Mouse (Mus musculus) limb, embryonic 12.5 days (tissue): ENCODE measurements around the gene Prss35. TPM values are rescaled to one million over a fixed set of nuclear protein-coding genes. Genes with fewer than 3 reads are reported as not detected.

Source experiments
- ATAC-seq: fragments of 200-750 bp; cut with Nextera tagmentation; 2 replicates; pipeline ENCODE4 v1.8.0; 2017; ENCODE audit warnings: low read depth, moderate TSS enrichment; ENCODE audit not compliant: insufficient number of reproducible peaks, insufficient read depth, low FRiP score, low TSS enrichment
- H3K27ac ChIP-seq: fragments of 300-500 bp; sonication (generic); 2 replicates; pipeline ENCODE4 v1.5.1; 2016; ENCODE audit warnings: mild to moderate bottlenecking, moderate library complexity
- H3K27me3 ChIP-seq: fragments of 300-500 bp; sonication (generic); 2 replicates; pipeline ENCODE4 v1.6.1; 2016; ENCODE audit warnings: mild to moderate bottlenecking, moderate library complexity
- H3K36me3 ChIP-seq: fragments of 300-500 bp; sonication (generic); 2 replicates; pipeline ENCODE4 v1.6.1; 2016; ENCODE audit warnings: mild to moderate bottlenecking, moderate library complexity
- H3K4me1 ChIP-seq: fragments of 300-500 bp; sonication (generic); replicated peaks from 2 replicates; pipeline ENCODE4 v1.6.1; 2016
- H3K4me2 ChIP-seq: fragments of 300-500 bp; sonication (generic); 2 replicates; pipeline ENCODE4 v1.6.1; 2016; ENCODE audit warnings: mild to moderate bottlenecking, moderate library complexity
- H3K4me3 ChIP-seq: fragments of 300-500 bp; sonication (generic); replicated peaks from 2 replicates; pipeline ENCODE4 v1.5.1; 2016; ENCODE audit warnings: mild to moderate bottlenecking
- H3K9ac ChIP-seq: fragments of 300-500 bp; sonication (generic); replicated peaks from 2 replicates; pipeline ENCODE4 v1.6.1; 2016; ENCODE audit warnings: mild to moderate bottlenecking, moderate library complexity
- H3K9me3 ChIP-seq: fragments of 300-500 bp; sonication (generic); 2 replicates; pipeline ENCODE4 v1.6.1; 2016; ENCODE audit warnings: mild to moderate bottlenecking, moderate library complexity
- WGBS: fragments of 180-500 bp; shearing (Covaris S2); methylation state at CpG from one replicate; pipeline ENCODE4 v1.1.7; 2016; 5-methylcytosine and 5-hydroxymethylcytosine counted together
- polyA plus RNA-seq: library from polyadenylated mRNA; unstranded; fragments of >200 nt; fragmentation: Nextera tagmentation; extraction: Ambion mirVana; gene quantifications from 2 replicates; pipeline ENCODE4 v1.2.1, GENCODE M21; 2016

The Prss35 gene
- polyA plus RNA-seq: 14.6 and 16.5 TPM in 2 replicates

DNA sequence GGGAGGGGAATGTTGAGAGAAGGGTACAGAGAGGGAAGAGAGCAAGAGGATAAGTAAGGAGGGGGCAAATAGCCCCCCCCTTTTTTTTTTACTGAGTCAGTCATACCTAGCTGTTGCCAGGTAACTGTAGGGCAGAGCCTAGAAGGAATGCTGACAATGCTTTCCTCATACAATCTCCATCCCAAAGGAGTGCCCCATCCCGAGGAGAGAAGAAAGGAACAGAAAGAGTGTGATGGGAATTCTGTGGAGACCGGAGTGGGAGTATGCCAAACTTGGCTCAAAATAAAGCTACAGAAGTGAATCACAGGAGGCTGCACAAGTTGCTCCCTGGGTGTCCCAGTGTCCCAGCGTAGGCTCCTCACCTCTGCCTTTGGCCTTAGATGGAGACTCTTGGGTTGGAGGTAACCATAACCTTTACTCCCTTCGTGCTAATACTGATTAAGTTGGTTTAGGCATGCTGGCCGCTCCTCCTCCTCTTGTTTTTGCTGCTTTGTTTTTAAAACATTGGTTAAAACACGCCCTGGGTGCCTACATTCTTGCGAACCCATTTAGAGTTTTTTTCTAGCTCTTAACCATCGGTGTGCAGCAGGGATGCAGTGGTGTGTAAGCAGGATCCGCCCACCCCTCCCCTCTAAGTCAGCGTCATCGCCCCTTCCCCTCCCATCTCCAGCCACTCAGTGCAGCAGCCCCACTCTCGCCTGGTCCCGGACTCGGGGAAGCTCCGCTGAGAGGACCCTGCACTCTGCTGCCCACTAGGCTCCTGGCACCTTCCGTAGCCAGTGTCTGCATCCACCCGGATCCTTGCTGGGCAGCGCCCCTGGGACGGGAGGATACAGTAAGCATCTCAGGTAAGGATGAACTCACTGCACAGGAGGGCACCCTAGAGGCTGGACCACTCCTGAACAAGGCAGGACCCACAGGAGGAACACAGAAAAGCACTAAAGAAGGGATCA lies at the start of gene Prss35:
Gene Prss35 (plus strand): TSS at position 691 of the 953 bp plus-strand sequence.
- peak; percentile 83; the same call in 1 of the 2 replicates for ATAC-seq
- H3K36me3 ChIP-seq: no peaks in the 10 kb centered on the region
- no peaks in the 10 kb centered on the region for H3K9me3 ChIP-seq
- H3K4me3 ChIP-seq: peak within 1 kb of the TSS; percentile 46
- peak within 1 kb of the TSS; percentile 74 for H3K4me2 ChIP-seq
- H3K27ac ChIP-seq: peak within 1 kb of the TSS; percentile 62; the same call in 1 of the 2 replicates
- peak within 1 kb of the TSS; percentile 59 for H3K9ac ChIP-seq
- H3K4me1 ChIP-seq: peaks cover 16% of the 10 kb centered on the region
- H3K27me3 ChIP-seq: peaks cover 6% of the 10 kb centered on the region; the same call in 1 of the 2 replicates
- WGBS: 4% methylated on average over 19 of the region's 19 CpGs

DNA sequence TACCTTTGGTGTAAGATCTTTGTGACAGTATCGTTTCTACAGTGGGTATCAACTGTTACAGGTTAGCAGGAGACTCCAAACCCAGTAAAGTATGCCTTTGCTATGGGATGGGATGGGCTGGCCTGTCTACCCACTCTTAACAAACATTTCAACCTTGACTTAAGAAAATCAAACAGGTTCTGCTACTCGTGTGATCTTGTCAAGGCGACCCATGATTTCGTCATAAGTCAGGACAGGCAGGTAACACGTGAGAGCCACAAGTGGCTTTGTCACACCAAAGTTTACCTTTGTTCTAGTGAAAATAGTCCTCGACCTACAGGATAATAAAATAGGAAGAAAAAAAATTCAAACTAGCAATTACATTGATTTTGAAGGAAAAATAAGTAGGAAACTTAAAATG lies 49.5 kb upstream of the Prss35 start:
- Histone ChIP-seq H3K27ac (no peak overlapping the region), H3K36me3 (no peaks in the 10 kb centered on the region), H3K9ac (no peak overlapping the region), H3K4me2 (no peak overlapping the region), H3K4me3 (no peak overlapping the region), H3K9me3 (no peaks in the 10 kb centered on the region), H3K4me1 (0 out of 2 replicates have a peak, but pooled peaks cover 3% of the 10 kb centered on the region), H3K27me3 (no peaks in the 10 kb centered on the region; the same call in 1 of the 2 replicates)
- WGBS: 89% methylated on average over 6 of the region's 6 CpGs
- ATAC-seq: no peak

DNA sequence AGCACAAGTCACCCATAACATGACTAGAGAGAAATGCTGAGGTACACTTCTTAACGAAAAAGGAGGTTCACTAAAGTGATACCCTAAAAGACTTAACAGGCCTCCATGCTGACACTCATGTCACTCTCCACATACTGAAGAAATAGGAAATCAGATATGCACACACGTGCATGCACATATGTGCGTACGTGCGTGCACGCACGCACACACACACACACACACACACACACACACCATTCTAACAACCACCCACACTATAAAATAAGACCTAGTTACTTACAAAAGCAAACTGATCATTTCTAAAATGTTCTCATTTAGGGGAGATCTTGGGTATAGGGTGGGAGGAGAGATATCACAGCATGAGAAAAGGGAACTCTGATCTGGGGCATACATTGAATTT lies 48.8 kb upstream of the Prss35 start:
- WGBS: 92% methylated on average over 7 of the region's 7 CpGs
- peak overlapping the region; percentile 78 for H3K4me2 ChIP-seq

DNA sequence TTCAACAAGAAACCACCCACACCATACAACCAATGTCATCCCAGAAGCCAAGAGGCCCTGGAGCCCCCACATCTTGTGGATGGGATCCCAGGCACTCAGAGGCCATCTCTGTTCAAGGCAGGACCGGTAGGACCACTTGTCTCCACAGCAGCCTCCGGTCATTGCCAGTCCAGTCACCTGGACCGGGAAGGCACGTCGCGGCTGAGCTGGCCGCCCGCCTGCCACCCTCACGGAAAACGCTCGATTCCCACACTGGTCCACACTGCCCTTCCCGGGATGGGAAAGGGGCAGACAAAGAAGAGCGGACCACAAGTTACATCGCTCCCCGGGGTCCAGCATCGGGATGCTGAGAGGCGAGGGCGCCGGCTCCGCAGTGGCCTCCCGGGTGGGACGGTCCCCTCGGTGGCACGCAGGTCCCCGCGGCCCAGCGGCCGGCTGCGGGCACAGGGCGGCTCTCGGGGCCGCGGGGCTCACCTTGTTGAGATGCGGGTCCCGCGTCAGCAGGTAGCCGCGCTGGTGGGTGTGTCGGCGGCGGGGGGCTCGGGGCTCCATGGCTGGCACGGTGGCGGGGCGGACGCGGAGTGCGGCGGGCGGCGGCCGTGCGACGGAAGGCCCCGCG lies 48.1 kb upstream of the Prss35 start:
- Histone ChIP-seq H3K36me3 (no peaks in the 10 kb centered on the region), H3K4me1 (peaks cover 3% of the 10 kb centered on the region; the same call in 1 of the 2 replicates), H3K9ac (peak overlapping the region; percentile 81), H3K27ac (peak overlapping the region; percentile 35; the same call in 1 of the 2 replicates), H3K4me2 (peak overlapping the region; percentile 78), H3K27me3 (no peaks in the 10 kb centered on the region; the same call in 1 of the 2 replicates), H3K4me3 (peak overlapping the region; percentile 73), H3K9me3 (no peaks in the 10 kb centered on the region)
- ATAC-seq: peak; percentile 58; the same call in 1 of the 2 replicates
- 0% methylated on average over 41 of the region's 56 CpGs for WGBS

More for the DNA sequence above, 48.8 kb upstream of the Prss35 start:
- H3K27ac ChIP-seq: no peak overlapping the region
- H3K27me3 ChIP-seq: no peaks in the 10 kb centered on the region; the same call in 1 of the 2 replicates
- H3K9ac ChIP-seq: no peak overlapping the region
- H3K4me3 ChIP-seq: no peak overlapping the region; the same call in 1 of the 2 replicates
- ATAC-seq: no peak
- H3K9me3 ChIP-seq: no peaks in the 10 kb centered on the region
- H3K36me3 ChIP-seq: no peaks in the 10 kb centered on the region
- 0 out of 2 replicates have a peak, but pooled peaks cover 3% of the 10 kb centered on the region for H3K4me1 ChIP-seq

DNA sequence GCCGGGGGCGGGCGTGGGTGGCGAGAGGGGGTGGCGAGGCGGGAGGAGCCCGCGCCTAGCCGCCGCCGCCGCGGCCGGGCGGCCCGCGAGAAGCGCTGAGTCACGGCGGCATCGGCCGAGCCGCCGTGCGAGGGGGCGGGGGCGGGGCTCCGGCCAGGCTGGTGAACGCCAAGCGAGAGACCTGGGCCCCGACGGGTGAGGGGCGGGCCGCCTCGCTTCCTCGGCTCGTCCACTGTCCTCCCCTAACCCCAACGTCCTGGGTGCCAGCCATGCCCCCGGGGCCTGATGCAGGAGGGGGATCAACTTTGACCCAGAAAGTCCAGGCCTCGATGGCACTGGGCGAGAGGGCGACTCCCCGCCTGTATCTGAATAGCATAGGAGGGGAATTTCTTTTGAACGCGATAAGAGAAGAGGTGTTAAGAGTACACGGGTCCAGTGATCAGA lies 47.6 kb upstream of the Prss35 start, which contains the start of gene Me1:
Gene Me1 (minus strand): TSS at position 136 of the 444 bp plus-strand sequence.
- H3K4me2 ChIP-seq: peak within 1 kb of the TSS; percentile 78

DNA sequence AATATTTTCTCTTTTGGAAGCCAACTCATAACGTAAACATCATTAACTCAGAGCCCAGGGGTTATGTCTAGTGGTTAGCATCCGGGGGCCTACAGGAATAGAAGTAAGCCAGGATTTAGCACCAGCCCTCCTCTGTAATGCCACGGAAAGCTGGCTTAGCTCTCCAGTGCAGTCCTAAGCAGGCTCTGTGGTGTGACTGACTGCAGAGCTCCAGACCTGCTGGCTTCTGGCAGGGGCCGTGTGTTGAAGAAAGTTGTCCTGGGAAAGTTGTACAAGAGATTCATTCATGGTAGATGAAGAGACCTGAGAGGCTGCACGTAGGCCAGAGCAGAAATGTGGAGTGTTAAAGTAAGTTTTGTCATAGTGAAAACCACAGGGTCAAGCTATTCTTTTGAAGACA lies 42.2 kb upstream of the Prss35 start:
- H3K4me1 ChIP-seq: peaks cover 4% of the 10 kb centered on the region; the same call in 1 of the 2 replicates
- WGBS: 26% methylated on average over 5 of the region's 5 CpGs
- 0 out of 2 replicates have a peak, but pooled peaks have one; percentile 50 for ATAC-seq
- no peaks in the 10 kb centered on the region for H3K27me3 ChIP-seq
- H3K4me2 ChIP-seq: no peak overlapping the region
- H3K4me3 ChIP-seq: no peak overlapping the region
- H3K27ac ChIP-seq: peak overlapping the region; percentile 51
- H3K9me3 ChIP-seq: no peaks in the 10 kb centered on the region
- no peak overlapping the region for H3K9ac ChIP-seq
- H3K36me3 ChIP-seq: no peaks in the 10 kb centered on the region

More for the DNA sequence above, 47.6 kb upstream of the Prss35 start, which contains the start of gene Me1:
- Histone ChIP-seq H3K27me3 (no peaks in the 10 kb centered on the region; the same call in 1 of the 2 replicates), H3K9ac (peak within 1 kb of the TSS; percentile 81), H3K4me1 (peaks cover 3% of the 10 kb centered on the region; the same call in 1 of the 2 replicates), H3K4me3 (peak within 1 kb of the TSS; percentile 73), H3K9me3 (no peaks in the 10 kb centered on the region), H3K27ac (peak within 1 kb of the TSS; percentile 35; the same call in 1 of the 2 replicates), H3K36me3 (no peaks in the 10 kb centered on the region)
- peak; percentile 74; the same call in 1 of the 2 replicates for ATAC-seq
- under 1% methylated on average over 37 of the region's 46 CpGs for WGBS

DNA sequence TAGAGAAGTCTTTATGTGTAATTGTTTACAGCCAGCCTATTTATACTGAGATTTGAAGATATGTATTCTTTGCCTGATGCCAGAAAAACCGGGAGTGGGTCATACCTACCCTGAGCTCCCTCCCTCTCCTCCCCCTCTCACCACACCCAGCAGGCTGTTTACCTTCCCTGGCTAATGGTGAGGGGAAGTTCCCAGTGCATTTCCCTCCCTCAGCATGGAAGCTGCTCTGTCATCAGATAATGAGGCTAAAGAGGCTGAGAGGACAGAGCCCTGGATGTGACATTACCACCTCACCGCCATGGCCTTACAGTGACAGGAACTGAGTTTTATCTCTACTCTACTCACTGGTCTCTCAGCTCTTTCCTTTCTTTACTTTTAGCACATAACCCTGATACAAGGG lies 41.6 kb upstream of the Prss35 start:
- H3K4me3 ChIP-seq: no peak overlapping the region
- no peaks in the 10 kb centered on the region for H3K9me3 ChIP-seq
- H3K4me1 ChIP-seq: peaks cover 4% of the 10 kb centered on the region; the same call in 1 of the 2 replicates
- no peak overlapping the region for H3K4me2 ChIP-seq
- WGBS: 32% methylated on average over 2 of the region's 2 CpGs
- no peaks in the 10 kb centered on the region for H3K27me3 ChIP-seq
- no peaks in the 10 kb centered on the region for H3K36me3 ChIP-seq
- ATAC-seq: no peak
- peak overlapping the region; percentile 71 for H3K27ac ChIP-seq
- no peak overlapping the region for H3K9ac ChIP-seq

DNA sequence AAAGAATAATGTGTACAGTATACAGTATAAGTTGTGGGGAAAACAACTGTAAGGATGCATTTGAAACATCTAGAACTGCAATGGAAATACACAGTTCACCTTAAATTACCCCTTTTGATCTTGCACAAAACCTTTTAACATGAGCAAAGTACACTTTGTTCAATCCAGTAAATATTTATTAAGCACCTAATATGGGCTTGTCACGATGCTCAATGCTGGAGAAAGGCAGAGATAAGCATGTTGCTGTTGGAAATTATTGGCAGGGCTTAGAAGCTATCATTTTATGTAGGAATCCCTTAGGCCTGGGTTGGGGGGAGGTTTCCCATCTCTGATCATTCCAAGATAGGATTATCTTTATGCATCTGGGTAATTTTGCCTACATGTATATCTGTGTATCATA lies 36.0 kb upstream of the Prss35 start:
- WGBS: 77% methylated on average over 1 of the region's 1 CpGs
- Histone ChIP-seq H3K27me3 (no peaks in the 10 kb centered on the region), H3K27ac (no peak overlapping the region), H3K36me3 (no peaks in the 10 kb centered on the region), H3K9me3 (no peaks in the 10 kb centered on the region), H3K4me3 (no peak overlapping the region), H3K4me1 (no peaks in the 10 kb centered on the region), H3K4me2 (no peak overlapping the region), H3K9ac (no peak overlapping the region)
- ATAC-seq: no peak

DNA sequence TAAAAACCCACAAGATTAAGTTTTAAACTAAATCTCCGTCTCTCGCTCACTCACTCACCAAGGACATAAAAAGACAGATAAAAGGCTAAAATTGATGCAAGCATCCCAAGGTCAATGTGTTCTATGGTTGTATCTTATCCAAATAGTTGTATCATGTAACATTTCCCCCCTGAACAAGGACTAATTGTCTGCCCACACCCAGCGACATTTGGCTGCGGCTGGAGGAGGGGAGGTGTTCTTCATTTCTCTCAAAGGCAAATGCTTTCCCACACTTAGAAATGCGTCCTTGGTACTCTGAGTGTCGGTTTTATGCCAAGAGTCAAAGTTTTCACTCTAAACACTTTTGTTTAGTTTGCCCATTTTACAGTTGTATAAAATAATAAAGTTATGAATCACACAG lies 34.5 kb upstream of the Prss35 start:
- no peaks in the 10 kb centered on the region for H3K36me3 ChIP-seq
- WGBS: 73% methylated on average over 6 of the region's 6 CpGs
- no peak for ATAC-seq

DNA sequence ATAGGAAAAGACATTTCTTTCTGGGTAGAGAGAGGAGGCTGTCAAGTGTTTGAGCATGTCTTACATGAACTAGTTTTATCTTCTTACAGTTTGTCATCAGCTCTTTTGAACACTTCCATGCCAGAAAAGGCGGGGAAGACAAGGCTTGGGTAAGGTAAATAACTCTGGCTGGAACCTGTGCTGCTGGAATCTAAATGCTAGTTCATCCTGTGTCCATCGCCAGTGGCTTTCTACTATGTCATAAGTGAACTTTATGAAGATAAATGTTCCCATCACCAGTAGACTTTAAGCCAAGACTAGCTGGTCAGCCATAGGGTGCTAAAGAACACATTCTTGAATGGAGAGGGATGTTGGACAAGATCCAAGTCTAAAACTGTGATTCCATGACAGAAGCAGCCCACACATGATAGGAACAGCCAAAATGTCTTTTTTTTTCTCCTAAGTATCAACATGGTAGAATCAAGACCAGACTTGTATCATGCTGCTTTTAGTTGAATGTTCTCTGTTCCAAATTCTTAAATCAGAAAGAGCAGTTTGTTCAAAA lies 33.3 kb upstream of the Prss35 start:
- H3K27me3 ChIP-seq: no peaks in the 10 kb centered on the region
- H3K36me3 ChIP-seq: no peaks in the 10 kb centered on the region
- no peak overlapping the region for H3K4me2 ChIP-seq
- H3K9me3 ChIP-seq: no peaks in the 10 kb centered on the region
- no peak overlapping the region for H3K4me3 ChIP-seq
- ATAC-seq: no peak
- H3K4me1 ChIP-seq: no peaks in the 10 kb centered on the region
- H3K27ac ChIP-seq: no peak overlapping the region
- no peak overlapping the region for H3K9ac ChIP-seq
- 89% methylated on average over 2 of the region's 2 CpGs for WGBS

More for the DNA sequence above, 34.5 kb upstream of the Prss35 start:
- no peaks in the 10 kb centered on the region for H3K27me3 ChIP-seq
- H3K4me2 ChIP-seq: no peak overlapping the region
- no peaks in the 10 kb centered on the region for H3K9me3 ChIP-seq
- H3K4me3 ChIP-seq: no peak overlapping the region
- no peak overlapping the region for H3K27ac ChIP-seq
- H3K9ac ChIP-seq: no peak overlapping the region
- H3K4me1 ChIP-seq: no peaks in the 10 kb centered on the region
